Mouse (Mus musculus) urinary bladder, postnatal 14 days (tissue): ENCODE measurements at regions not wholly inside any gene's neighbourhood (a gene's known extent, or its start where the extent isn't known, plus 50 kb on each side); places are given as distances from the start of the nearest gene placed in this dataset.

Experiments used
- DNase-seq: peaks from one replicate; pipeline ENCODE4 v3.0.0; 2021; ENCODE audit warnings: low spot score

GRCm38 (mm10) chr10:16742246-16742645 lies 980.8 kb upstream of the Cited2 start:
- DNase-seq = no peak

GRCm38 (mm10) chr10:16751546-16751945 lies 971.5 kb upstream of the Cited2 start:
- DNase-seq = no peak

GRCm38 (mm10) chr10:16789641-16790243 lies 933.3 kb upstream of the Cited2 start:
- no peak for DNase-seq

GRCm38 (mm10) chr10:16803978-16804377 lies 919.0 kb upstream of the Cited2 start:
- DNase-seq = no peak

- no peak for DNase-seq
These were observed 912.3 kb upstream of the Cited2 start for GRCm38 (mm10) chr10:16810716-16811115.

- DNase-seq = no peak
These were observed 909.0 kb upstream of the Cited2 start for GRCm38 (mm10) chr10:16814013-16814412.

GRCm38 (mm10) chr10:16861534-16861933 lies 861.5 kb upstream of the Cited2 start:
- no peak for DNase-seq

- DNase-seq = no peak
These were observed 856.1 kb upstream of the Cited2 start for GRCm38 (mm10) chr10:16866914-16867313.

- DNase-seq = no peak
These were observed 848.9 kb upstream of the Cited2 start for GRCm38 (mm10) chr10:16874131-16874530.

- DNase-seq = no peak
These were observed 844.8 kb upstream of the Cited2 start for GRCm38 (mm10) chr10:16878197-16878596.

GRCm38 (mm10) chr10:16893316-16893715 lies 829.7 kb upstream of the Cited2 start:
- no peak for DNase-seq

- DNase-seq = no peak
These were observed 827.7 kb upstream of the Cited2 start for GRCm38 (mm10) chr10:16895332-16895731.

- no peak for DNase-seq
These were observed 800.1 kb upstream of the Cited2 start for GRCm38 (mm10) chr10:16922888-16923287.

- DNase-seq = no peak
These were observed 799.2 kb upstream of the Cited2 start for GRCm38 (mm10) chr10:16923851-16924250.

- DNase-seq = no peak
These were observed 785.3 kb upstream of the Cited2 start for GRCm38 (mm10) chr10:16937705-16938104.

- DNase-seq = no peak
These were observed 771.4 kb upstream of the Cited2 start for GRCm38 (mm10) chr10:16951636-16952035.

- DNase-seq = no peak
These were observed 762.0 kb upstream of the Cited2 start for GRCm38 (mm10) chr10:16960971-16961370.

- no peak for DNase-seq
These were observed 760.6 kb upstream of the Cited2 start for GRCm38 (mm10) chr10:16962463-16962862.

GRCm38 (mm10) chr10:16978770-16979169 lies 744.2 kb upstream of the Cited2 start:
- no peak for DNase-seq

- DNase-seq = no peak
These were observed 732.8 kb upstream of the Cited2 start for GRCm38 (mm10) chr10:16990227-16990626.

- DNase-seq = no peak
These were observed 729.2 kb upstream of the Cited2 start for GRCm38 (mm10) chr10:16993789-16994188.

- no peak for DNase-seq
These were observed 728.5 kb upstream of the Cited2 start for GRCm38 (mm10) chr10:16994526-16994925.

GRCm38 (mm10) chr10:16995010-16995409 lies 728.0 kb upstream of the Cited2 start:
- DNase-seq = no peak

GRCm38 (mm10) chr10:16996820-16997466 lies 726.1 kb upstream of the Cited2 start:
- DNase-seq = no peak
